Mouse (Mus musculus): ENCODE results near the gene Parp1. TPM values are rescaled to one million over a fixed set of nuclear protein-coding genes. Genes with fewer than 3 reads are reported as not detected.
"Not testable (repeated sequence)": the region's sequence is repeated elsewhere in the genome, so short reads cannot be mapped to it uniquely, and the experiment has no call there.

Parp1 gene
- polyA plus RNA-seq, 1 experiment, result 64.4 TPM

- TF ChIP-seq CTCF (IDR thresholded peaks at IDR 0.05; ENCODE audit: control insufficient read depth, insufficient read depth, insufficient read length), result no peak
- TF ChIP-seq FOSL1 (IDR thresholded peaks at IDR 0.05; ENCODE audit: insufficient read depth, low read length, poor library complexity, severe bottlenecking), result no peak
- no peak for TF ChIP-seq MYOG (IDR thresholded peaks at IDR 0.05; ENCODE audit: control insufficient read depth, extremely low read depth, insufficient read length)
- no peak for TF ChIP-seq CEBPB (IDR thresholded peaks at IDR 0.05; ENCODE audit: low read depth)
- TF ChIP-seq USF1 (IDR thresholded peaks at IDR 0.05; ENCODE audit: low read depth), result no peak
- no peak for TF ChIP-seq MYOD1 (IDR thresholded peaks at IDR 0.05; ENCODE audit: control insufficient read depth, insufficient read length, low read depth)
- no peak for TF ChIP-seq MAX (IDR thresholded peaks at IDR 0.05)
- Histone ChIP-seq H3K36me3 (ENCODE audit: control insufficient read depth, insufficient read depth) (peaks cover 54% of the 10 kb centered on the region), H3K79me3 (ENCODE audit: low read depth) (no peaks in the 10 kb centered on the region), H3K79me2 (ENCODE audit: control insufficient read depth, insufficient read depth) (no peaks in the 10 kb centered on the region), H3K27me3 (ENCODE audit: control insufficient read depth, insufficient read depth, insufficient read length) (no peaks in the 10 kb centered on the region), H3K4me3 (ENCODE audit: insufficient read depth, poor library complexity, severe bottlenecking) (no peak overlapping the region), H3ac (ENCODE audit: control insufficient read depth, insufficient read length, low read depth) (no peak overlapping the region)
Measured at GRCm38 (mm10) chr1:180600578-180600977, 31.9 kb downstream of the Parp1 start.

- Histone ChIP-seq H3K36me3 (ENCODE audit: control insufficient read depth, insufficient read depth) (peaks cover 47% of the 10 kb centered on the region), H3K27me3 (ENCODE audit: control insufficient read depth, insufficient read depth, insufficient read length) (no peaks in the 10 kb centered on the region), H3K79me2 (ENCODE audit: control insufficient read depth, insufficient read depth) (no peaks in the 10 kb centered on the region), H3K4me3 (ENCODE audit: insufficient read depth, poor library complexity, severe bottlenecking) (no peak overlapping the region), H3ac (ENCODE audit: control insufficient read depth, insufficient read length, low read depth) (no peak overlapping the region), H3K79me3 (ENCODE audit: low read depth) (no peaks in the 10 kb centered on the region)
- TF ChIP-seq FOSL1 (IDR thresholded peaks at IDR 0.05; ENCODE audit: insufficient read depth, low read length, poor library complexity, severe bottlenecking) (no peak), USF1 (IDR thresholded peaks at IDR 0.05; ENCODE audit: low read depth) (no peak), MYOG (IDR thresholded peaks at IDR 0.05; ENCODE audit: control insufficient read depth, extremely low read depth, insufficient read length) (no peak), MYOD1 (IDR thresholded peaks at IDR 0.05; ENCODE audit: control insufficient read depth, insufficient read length, low read depth) (no peak), MAX (IDR thresholded peaks at IDR 0.05) (no peak), CEBPB (IDR thresholded peaks at IDR 0.05; ENCODE audit: low read depth) (no peak), CTCF (IDR thresholded peaks at IDR 0.05; ENCODE audit: control insufficient read depth, insufficient read depth, insufficient read length) (no peak)
Measured at GRCm38 (mm10) chr1:180601806-180602205, 33.1 kb downstream of the Parp1 start.

GRCm38 (mm10) chr1:180604579-180604978 is 35.9 kb downstream of the Parp1 start:
- Histone ChIP-seq H3K27me3 (ENCODE audit: control insufficient read depth, insufficient read depth, insufficient read length) (no peaks in the 10 kb centered on the region), H3K4me3 (ENCODE audit: insufficient read depth, poor library complexity, severe bottlenecking) (no peak overlapping the region), H3K36me3 (ENCODE audit: control insufficient read depth, insufficient read depth) (peaks cover 30% of the 10 kb centered on the region), H3ac (ENCODE audit: control insufficient read depth, insufficient read length, low read depth) (no peak overlapping the region), H3K79me3 (ENCODE audit: low read depth) (no peaks in the 10 kb centered on the region), H3K79me2 (ENCODE audit: control insufficient read depth, insufficient read depth) (no peaks in the 10 kb centered on the region)
- no peak for TF ChIP-seq USF1 (IDR thresholded peaks at IDR 0.05; ENCODE audit: low read depth)
- no peak for TF ChIP-seq MYOG (IDR thresholded peaks at IDR 0.05; ENCODE audit: control insufficient read depth, extremely low read depth, insufficient read length)
- TF ChIP-seq MYOD1 (IDR thresholded peaks at IDR 0.05; ENCODE audit: control insufficient read depth, insufficient read length, low read depth), result no peak
- TF ChIP-seq MAX (IDR thresholded peaks at IDR 0.05), result no peak
- TF ChIP-seq CTCF (IDR thresholded peaks at IDR 0.05; ENCODE audit: control insufficient read depth, insufficient read depth, insufficient read length), result no peak
- no peak for TF ChIP-seq FOSL1 (IDR thresholded peaks at IDR 0.05; ENCODE audit: insufficient read depth, low read length, poor library complexity, severe bottlenecking)
- no peak for TF ChIP-seq CEBPB (IDR thresholded peaks at IDR 0.05; ENCODE audit: low read depth)

GRCm38 (mm10) chr1:180606106-180606505 is 37.4 kb downstream of the Parp1 start:
- no peak overlapping the region for H3K4me3 ChIP-seq (ENCODE audit: insufficient read depth, poor library complexity, severe bottlenecking)
- no peak overlapping the region for H3ac ChIP-seq (ENCODE audit: control insufficient read depth, insufficient read length, low read depth)
- H3K27me3 ChIP-seq (ENCODE audit: control insufficient read depth, insufficient read depth, insufficient read length), result no peaks in the 10 kb centered on the region
- peaks cover 18% of the 10 kb centered on the region for H3K36me3 ChIP-seq (ENCODE audit: control insufficient read depth, insufficient read depth)
- no peaks in the 10 kb centered on the region for H3K79me2 ChIP-seq (ENCODE audit: control insufficient read depth, insufficient read depth)
- H3K79me3 ChIP-seq (ENCODE audit: low read depth), result no peaks in the 10 kb centered on the region
- TF ChIP-seq FOSL1 (IDR thresholded peaks at IDR 0.05; ENCODE audit: insufficient read depth, low read length, poor library complexity, severe bottlenecking), result no peak

- H3K79me3 ChIP-seq (ENCODE audit: low read depth), result no peaks in the 10 kb centered on the region
- no peak for TF ChIP-seq USF1 (IDR thresholded peaks at IDR 0.05; ENCODE audit: low read depth)
- no peak for TF ChIP-seq CEBPB (IDR thresholded peaks at IDR 0.05; ENCODE audit: low read depth)
- TF ChIP-seq MAX (IDR thresholded peaks at IDR 0.05), result no peak
- no peak for TF ChIP-seq FOSL1 (IDR thresholded peaks at IDR 0.05; ENCODE audit: insufficient read depth, low read length, poor library complexity, severe bottlenecking)
- no peak for TF ChIP-seq MYOG (IDR thresholded peaks at IDR 0.05; ENCODE audit: control insufficient read depth, extremely low read depth, insufficient read length)
- TF ChIP-seq MYOD1 (IDR thresholded peaks at IDR 0.05; ENCODE audit: control insufficient read depth, insufficient read length, low read depth), result no peak
- TF ChIP-seq CTCF (IDR thresholded peaks at IDR 0.05; ENCODE audit: control insufficient read depth, insufficient read depth, insufficient read length), result no peak
- no peaks in the 10 kb centered on the region for H3K27me3 ChIP-seq (ENCODE audit: control insufficient read depth, insufficient read depth, insufficient read length)
Measured at GRCm38 (mm10) chr1:180606796-180607577, 38.3 kb downstream of the Parp1 start.

GRCm38 (mm10) chr1:180607578-180607879 is 38.8 kb downstream of the Parp1 start:
- H3K79me3 ChIP-seq (ENCODE audit: low read depth), result no peaks in the 10 kb centered on the region
- TF ChIP-seq MYOG (IDR thresholded peaks at IDR 0.05; ENCODE audit: control insufficient read depth, extremely low read depth, insufficient read length) (no peak), USF1 (IDR thresholded peaks at IDR 0.05; ENCODE audit: low read depth) (no peak), CEBPB (IDR thresholded peaks at IDR 0.05; ENCODE audit: low read depth) (no peak), CTCF (IDR thresholded peaks at IDR 0.05; ENCODE audit: control insufficient read depth, insufficient read depth, insufficient read length) (no peak), MYOD1 (IDR thresholded peaks at IDR 0.05; ENCODE audit: control insufficient read depth, insufficient read length, low read depth) (no peak), MAX (IDR thresholded peaks at IDR 0.05) (no peak), FOSL1 (IDR thresholded peaks at IDR 0.05; ENCODE audit: insufficient read depth, low read length, poor library complexity, severe bottlenecking) (no peak)

More at GRCm38 (mm10) chr1:180606796-180607577, 38.3 kb downstream of the Parp1 start:
- Histone ChIP-seq H3K79me2 (ENCODE audit: control insufficient read depth, insufficient read depth) (no peaks in the 10 kb centered on the region), H3K4me3 (ENCODE audit: insufficient read depth, poor library complexity, severe bottlenecking) (no peak overlapping the region), H3ac (ENCODE audit: control insufficient read depth, insufficient read length, low read depth) (no peak overlapping the region), H3K36me3 (ENCODE audit: control insufficient read depth, insufficient read depth) (peaks cover 11% of the 10 kb centered on the region)

GRCm38 (mm10) chr1:180611842-180612241 is 43.1 kb downstream of the Parp1 start:
- H3K79me2 ChIP-seq (ENCODE audit: control insufficient read depth, insufficient read depth); H3K27me3 ChIP-seq (ENCODE audit: control insufficient read depth, insufficient read depth, insufficient read length); H3K79me3 ChIP-seq (ENCODE audit: low read depth); H3ac ChIP-seq (ENCODE audit: control insufficient read depth, insufficient read length, low read depth); H3K36me3 ChIP-seq (ENCODE audit: control insufficient read depth, insufficient read depth); H3K4me3 ChIP-seq (ENCODE audit: insufficient read depth, poor library complexity, severe bottlenecking): not testable (repeated sequence)

More at GRCm38 (mm10) chr1:180607578-180607879, 38.8 kb downstream of the Parp1 start:
- no peak overlapping the region for H3K4me3 ChIP-seq (ENCODE audit: insufficient read depth, poor library complexity, severe bottlenecking)
- no peaks in the 10 kb centered on the region for H3K27me3 ChIP-seq (ENCODE audit: control insufficient read depth, insufficient read depth, insufficient read length)
- H3ac ChIP-seq (ENCODE audit: control insufficient read depth, insufficient read length, low read depth), result no peak overlapping the region
- H3K79me2 ChIP-seq (ENCODE audit: control insufficient read depth, insufficient read depth), result no peaks in the 10 kb centered on the region
- H3K36me3 ChIP-seq (ENCODE audit: control insufficient read depth, insufficient read depth), result peaks cover 11% of the 10 kb centered on the region

Measured in C2C12 (cell line).